Mouse (Mus musculus) kidney, adult 9 months (tissue): ENCODE data around the gene Npvf.
"Not testable (repeated sequence)": the region's sequence is repeated elsewhere in the genome, so short reads cannot be mapped to it uniquely, and the experiment has no call there.

Source experiments
- DNase-seq: peaks from one replicate; pipeline ENCODE4 v3.0.0; 2022

Npvf gene

GRCm38 (mm10) chr6:50639656-50640055 lies 14.6 kb downstream of the Npvf start:
- no peak for DNase-seq

- not testable (repeated sequence) for DNase-seq
Observed at GRCm38 (mm10) chr6:50626170-50626569, 28.1 kb downstream of the Npvf start.

- DNase-seq, result not testable (repeated sequence)
Observed at GRCm38 (mm10) chr6:50618273-50618672, 36.0 kb downstream of the Npvf start.

- no peak for DNase-seq
Observed at GRCm38 (mm10) chr6:50601620-50602019, 52.6 kb downstream of the Npvf start.
